Mouse (Mus musculus): Measurements from ENCODE around the gene Kif5c.

Kif5c gene

GRCm38 (mm10) chr2:49621234-49621633, 2.1 kb downstream of the Kif5c start:
- DNase-seq (ENCODE audit: low spot score in 2 of 2), result no peak

GRCm38 (mm10) chr2:49625581-49625980, 6.5 kb downstream of the Kif5c start:
- DNase-seq (ENCODE audit: low spot score in 2 of 2), result no peak

GRCm38 (mm10) chr2:49627611-49628010, 8.5 kb downstream of the Kif5c start:
- DNase-seq (ENCODE audit: low spot score in 2 of 2), result no peak

- DNase-seq (ENCODE audit: low spot score in 2 of 2), result no peak
Measured at GRCm38 (mm10) chr2:49628094-49628705, 9.1 kb downstream of the Kif5c start.

- no peak for DNase-seq (ENCODE audit: low spot score in 2 of 2)
Measured at GRCm38 (mm10) chr2:49629181-49629580, 10.1 kb downstream of the Kif5c start.

GRCm38 (mm10) chr2:49630636-49631035, 11.5 kb downstream of the Kif5c start:
- DNase-seq (ENCODE audit: low spot score in 2 of 2), result no peak

- no peak for DNase-seq (ENCODE audit: low spot score in 2 of 2)
Measured at GRCm38 (mm10) chr2:49633231-49633630, 14.1 kb downstream of the Kif5c start.

- no peak for DNase-seq (ENCODE audit: low spot score in 2 of 2)
Measured at GRCm38 (mm10) chr2:49642761-49643160, 23.7 kb downstream of the Kif5c start.

- DNase-seq (ENCODE audit: low spot score in 2 of 2), result no peak
Measured at GRCm38 (mm10) chr2:49643756-49644155, 24.7 kb downstream of the Kif5c start.

- DNase-seq (ENCODE audit: low spot score in 2 of 2), result no peak
Measured at GRCm38 (mm10) chr2:49647591-49647990, 28.5 kb downstream of the Kif5c start.

GRCm38 (mm10) chr2:49648344-49648743, 29.2 kb downstream of the Kif5c start:
- DNase-seq (ENCODE audit: low spot score in 2 of 2), result no peak

- no peak for DNase-seq (ENCODE audit: low spot score in 2 of 2)
Measured at GRCm38 (mm10) chr2:49648806-49649205, 29.7 kb downstream of the Kif5c start.

GRCm38 (mm10) chr2:49649211-49649610, 30.1 kb downstream of the Kif5c start:
- no peak for DNase-seq (ENCODE audit: low spot score in 2 of 2)

- DNase-seq (ENCODE audit: low spot score in 2 of 2), result no peak
Measured at GRCm38 (mm10) chr2:49651737-49652136, 32.6 kb downstream of the Kif5c start.

GRCm38 (mm10) chr2:49654606-49655005, 35.5 kb downstream of the Kif5c start:
- no peak for DNase-seq (ENCODE audit: low spot score in 2 of 2)

GRCm38 (mm10) chr2:49655195-49655873, 36.2 kb downstream of the Kif5c start:
- DNase-seq (ENCODE audit: low spot score in 2 of 2), result no peak

- no peak for DNase-seq (ENCODE audit: low spot score in 2 of 2)
Measured at GRCm38 (mm10) chr2:49655874-49656195, 36.7 kb downstream of the Kif5c start.

- DNase-seq (ENCODE audit: low spot score in 2 of 2), result no peak
Measured at GRCm38 (mm10) chr2:49656988-49657387, 37.9 kb downstream of the Kif5c start.

- DNase-seq (ENCODE audit: low spot score in 2 of 2), result no peak
Measured at GRCm38 (mm10) chr2:49657666-49658065, 38.6 kb downstream of the Kif5c start.

- DNase-seq (ENCODE audit: low spot score in 2 of 2), result no peak
Measured at GRCm38 (mm10) chr2:49658988-49659387, 39.9 kb downstream of the Kif5c start.

GRCm38 (mm10) chr2:49659964-49660363, 40.9 kb downstream of the Kif5c start:
- DNase-seq (ENCODE audit: low spot score in 2 of 2), result no peak

GRCm38 (mm10) chr2:49660375-49660923, 41.4 kb downstream of the Kif5c start:
- DNase-seq (ENCODE audit: low spot score in 2 of 2), result no peak

GRCm38 (mm10) chr2:49661348-49661747, 42.2 kb downstream of the Kif5c start:
- no peak for DNase-seq (ENCODE audit: low spot score in 2 of 2)

Data from heart, adult 9 months (tissue).